Mouse (Mus musculus): ENCODE data around the gene Zfp872. TPM values are rescaled to one million over a fixed set of nuclear protein-coding genes. Genes with fewer than 3 reads are reported as not detected.
"Not testable (repeated sequence)": the region's sequence is repeated elsewhere in the genome, so short reads cannot be mapped to it uniquely, and the experiment has no call there.

Gene Zfp872
- 0.02 and 0.03 TPM in 2 replicates for polyA plus RNA-seq (2015; fragmentation: Nextera tagmentation; extraction: Ambion mirVana)

DNA sequence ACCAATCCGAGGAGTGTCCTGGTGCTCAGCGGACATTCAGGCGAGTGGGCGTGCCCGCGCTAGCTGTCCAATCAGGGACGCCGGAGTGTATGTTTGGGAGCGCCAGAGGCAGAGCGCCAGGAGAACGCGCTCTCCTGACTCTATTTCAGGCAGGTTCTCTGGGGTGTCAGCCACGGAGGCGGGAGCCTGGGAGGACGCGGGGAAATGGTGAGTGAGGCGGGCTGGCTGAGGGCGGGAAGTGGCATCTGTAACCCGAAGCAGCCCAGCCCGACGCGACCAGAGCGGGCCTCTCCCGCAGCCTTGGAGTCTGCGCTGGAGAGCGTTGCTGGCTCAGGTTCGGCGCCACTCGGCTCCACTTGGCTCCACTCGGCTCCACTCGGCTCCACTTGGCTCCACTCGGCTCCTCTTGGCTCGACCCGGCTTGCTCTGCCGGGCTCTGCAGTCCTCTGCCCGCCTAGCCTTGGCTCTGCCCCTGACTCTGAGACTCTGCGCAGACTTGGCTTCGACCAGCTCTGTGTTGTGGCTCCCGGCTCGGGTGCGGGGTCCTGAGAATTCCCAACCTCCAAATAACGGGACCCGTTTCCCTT, at the start of gene Zfp872:
Gene Zfp872, plus strand, starts transcription at position 66 of the 587 bp plus-strand sequence.
- Histone ChIP-seq H3K4me3 (replicated peaks) (peak within 1 kb of the TSS; percentile 32), H3K9me3 (replicated peaks) (no peaks in the 10 kb centered on the region; the same call in 1 of the 2 replicates), H3K27ac (replicated peaks) (no peak within 1 kb of the TSS), H3K9ac (no peak within 1 kb of the TSS), H3K4me2 (peak within 1 kb of the TSS; percentile 52), H3K36me3 (replicated peaks) (no peaks in the 10 kb centered on the region), H3K27me3 (peaks cover 23% of the 10 kb centered on the region), H3K4me1 (replicated peaks) (no peaks in the 10 kb centered on the region; the same call in 1 of the 2 replicates)
- ATAC-seq (ENCODE audit: insufficient read depth) = no peak
- WGBS (ENCODE audit: insufficient replicate concordance) = 11% methylated on average over 43 of the region's 43 CpGs

DNA sequence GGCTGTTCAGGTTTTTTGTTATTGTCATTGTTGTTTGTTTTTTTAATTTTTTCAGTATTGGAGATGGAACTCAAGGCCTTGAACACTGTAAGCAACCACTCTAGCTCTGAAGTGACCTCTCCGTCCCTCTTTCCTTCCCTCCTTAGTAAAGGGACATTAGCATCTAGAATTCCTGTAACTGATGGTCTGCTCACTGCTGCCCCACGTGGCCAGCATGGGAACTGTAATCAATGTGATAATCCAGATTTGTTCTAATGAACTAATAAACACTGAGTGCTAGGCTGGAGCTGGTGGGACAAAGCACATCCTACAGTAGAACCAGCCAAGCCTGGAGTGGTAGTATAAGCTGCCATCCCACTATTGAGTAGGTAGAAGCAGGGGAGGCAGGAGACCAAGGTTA, 49.4 kb upstream of the Zfp872 start:
- Histone ChIP-seq H3K36me3 (replicated peaks) (peaks cover 1% of the 10 kb centered on the region; the same call in 1 of the 2 replicates), H3K27me3 (no peaks in the 10 kb centered on the region), H3K4me1 (replicated peaks) (peaks cover 47% of the 10 kb centered on the region), H3K9me3 (replicated peaks) (no peaks in the 10 kb centered on the region), H3K9ac (no peak overlapping the region), H3K4me3 (replicated peaks) (no peak overlapping the region), H3K4me2 (no peak overlapping the region), H3K27ac (replicated peaks) (0 out of 2 replicates have a peak overlapping the region, but pooled peaks have one; percentile 90)
- no peak for ATAC-seq (ENCODE audit: insufficient read depth)
- WGBS (ENCODE audit: insufficient replicate concordance) = 21% methylated on average over 2 of the region's 2 CpGs

DNA sequence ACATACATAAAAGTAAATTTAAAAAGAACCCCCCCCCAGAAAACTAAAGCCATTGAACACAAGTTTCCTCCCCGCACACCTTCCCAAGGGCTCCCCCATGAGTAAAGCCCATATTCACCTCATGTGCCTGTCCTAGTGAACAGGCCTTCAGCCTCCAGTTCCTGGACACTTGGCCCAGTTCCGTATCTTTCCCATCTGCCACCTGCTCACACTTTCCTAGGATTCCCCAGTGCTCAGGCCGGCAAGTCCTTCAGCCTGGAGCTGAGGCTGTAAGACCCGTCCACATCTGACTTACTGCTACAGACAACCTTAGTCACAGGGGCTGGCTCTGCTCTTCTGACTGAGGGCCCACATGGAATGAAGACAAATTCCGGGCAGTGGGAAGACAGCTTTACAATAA, 48.1 kb upstream of the Zfp872 start:
- 76% methylated on average over 5 of the region's 5 CpGs for WGBS (ENCODE audit: insufficient replicate concordance)

DNA sequence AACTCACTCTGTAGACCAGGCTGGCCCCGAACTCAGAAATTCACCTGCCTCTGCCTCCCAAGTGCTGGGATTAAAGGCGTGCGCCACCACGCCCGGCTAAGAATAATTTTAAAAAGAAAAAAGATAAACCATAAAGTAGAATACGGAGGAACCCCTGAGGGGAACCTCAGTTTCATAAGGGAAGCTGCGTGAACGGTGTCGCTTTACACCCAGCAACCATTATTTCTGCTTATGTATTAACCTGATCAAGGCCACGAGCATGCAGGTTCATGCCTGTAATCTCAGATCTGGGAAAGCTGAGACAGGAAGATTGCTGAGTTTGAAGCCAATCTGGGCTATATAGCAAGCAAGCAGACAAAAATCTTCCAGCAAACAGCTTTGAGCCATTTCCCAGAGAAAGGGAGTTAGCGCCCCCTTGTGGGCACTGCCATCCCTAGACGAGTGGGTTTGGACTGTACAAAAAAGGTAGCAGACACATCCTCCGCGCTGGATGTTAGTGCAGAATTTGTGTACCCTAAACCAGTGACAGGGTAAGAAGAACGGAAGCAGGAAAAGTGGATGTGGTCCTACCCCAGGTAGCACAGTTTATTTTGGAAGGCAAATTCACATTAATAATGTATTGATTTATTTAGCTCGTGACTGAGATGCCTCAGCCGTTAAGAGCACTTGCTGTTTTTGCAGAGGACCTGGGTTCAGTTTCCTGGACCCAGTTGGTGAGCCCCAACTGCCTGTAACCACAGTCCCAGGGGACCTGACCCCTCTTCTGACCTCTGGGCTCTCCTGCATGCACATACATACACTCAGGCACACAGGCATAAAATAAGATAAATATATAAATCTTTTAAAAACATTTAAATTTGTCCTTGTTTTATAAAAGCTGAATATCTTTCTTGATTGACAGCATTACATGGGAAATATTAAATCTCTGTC, 44.5 kb upstream of the Zfp872 start:
- 0 out of 2 replicates have a peak, but pooled peaks cover 3% of the 10 kb centered on the region for H3K27me3 ChIP-seq
- H3K36me3 ChIP-seq (replicated peaks) = no peaks in the 10 kb centered on the region
- H3K4me3 ChIP-seq (replicated peaks) = no peak overlapping the region
- no peak overlapping the region for H3K27ac ChIP-seq (replicated peaks)
- no peak overlapping the region for H3K9ac ChIP-seq
- 43% methylated on average over 17 of the region's 17 CpGs for WGBS (ENCODE audit: insufficient replicate concordance)
- H3K4me2 ChIP-seq = no peak overlapping the region
- ATAC-seq (ENCODE audit: insufficient read depth) = peak; percentile 40; the same call in 1 of the 2 replicates
- peaks cover 3% of the 10 kb centered on the region for H3K4me1 ChIP-seq (replicated peaks)
- H3K9me3 ChIP-seq (replicated peaks) = no peaks in the 10 kb centered on the region

More for the DNA sequence above, 48.1 kb upstream of the Zfp872 start:
- Histone ChIP-seq H3K27me3 (no peaks in the 10 kb centered on the region), H3K4me1 (replicated peaks) (peaks cover 40% of the 10 kb centered on the region), H3K9me3 (replicated peaks) (no peaks in the 10 kb centered on the region), H3K36me3 (replicated peaks) (no peaks in the 10 kb centered on the region), H3K27ac (replicated peaks) (no peak overlapping the region), H3K4me3 (replicated peaks) (no peak overlapping the region), H3K4me2 (no peak overlapping the region), H3K9ac (no peak overlapping the region)
- ATAC-seq (ENCODE audit: insufficient read depth) = no peak

DNA sequence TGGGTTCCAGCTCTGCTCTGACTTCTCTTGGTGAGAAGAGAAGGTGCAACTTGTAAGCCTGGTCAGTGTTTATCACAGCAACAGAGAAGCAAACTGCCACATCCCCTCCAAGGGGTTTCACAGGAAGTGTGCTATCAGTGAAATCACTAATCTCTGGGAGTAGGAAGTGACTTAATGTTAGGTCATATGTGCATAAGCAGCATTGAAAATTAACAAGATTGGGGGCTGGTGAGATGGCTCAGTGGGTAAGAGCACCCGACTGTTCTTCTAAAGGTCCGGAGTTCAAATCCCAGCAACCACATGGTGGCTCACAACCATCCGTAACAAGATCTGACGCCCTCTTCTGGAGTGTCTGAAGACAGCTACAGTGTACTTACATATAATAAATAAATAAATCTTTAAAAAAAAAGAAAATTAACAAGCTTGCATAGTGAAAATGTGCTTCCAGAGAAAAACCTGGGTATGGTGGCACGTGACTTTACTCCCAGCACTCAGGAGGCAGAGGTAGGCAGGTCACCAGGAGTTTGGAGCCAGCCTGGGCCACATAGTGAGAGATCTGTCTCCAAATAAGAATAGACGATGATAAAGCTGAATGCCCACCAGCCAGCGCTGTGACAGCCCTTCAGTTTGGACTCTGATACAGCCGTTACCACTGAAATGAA, 43.5 kb upstream of the Zfp872 start:
- 52% methylated on average over 8 of the region's 8 CpGs for WGBS (ENCODE audit: insufficient replicate concordance)
- Histone ChIP-seq H3K9ac (no peak overlapping the region), H3K36me3 (replicated peaks) (no peaks in the 10 kb centered on the region), H3K9me3 (replicated peaks) (no peaks in the 10 kb centered on the region), H3K27me3 (0 out of 2 replicates have a peak, but pooled peaks cover 3% of the 10 kb centered on the region), H3K4me1 (replicated peaks) (peaks cover 6% of the 10 kb centered on the region), H3K4me3 (replicated peaks) (no peak overlapping the region), H3K4me2 (no peak overlapping the region), H3K27ac (replicated peaks) (no peak overlapping the region)
- no peak for ATAC-seq (ENCODE audit: insufficient read depth)

DNA sequence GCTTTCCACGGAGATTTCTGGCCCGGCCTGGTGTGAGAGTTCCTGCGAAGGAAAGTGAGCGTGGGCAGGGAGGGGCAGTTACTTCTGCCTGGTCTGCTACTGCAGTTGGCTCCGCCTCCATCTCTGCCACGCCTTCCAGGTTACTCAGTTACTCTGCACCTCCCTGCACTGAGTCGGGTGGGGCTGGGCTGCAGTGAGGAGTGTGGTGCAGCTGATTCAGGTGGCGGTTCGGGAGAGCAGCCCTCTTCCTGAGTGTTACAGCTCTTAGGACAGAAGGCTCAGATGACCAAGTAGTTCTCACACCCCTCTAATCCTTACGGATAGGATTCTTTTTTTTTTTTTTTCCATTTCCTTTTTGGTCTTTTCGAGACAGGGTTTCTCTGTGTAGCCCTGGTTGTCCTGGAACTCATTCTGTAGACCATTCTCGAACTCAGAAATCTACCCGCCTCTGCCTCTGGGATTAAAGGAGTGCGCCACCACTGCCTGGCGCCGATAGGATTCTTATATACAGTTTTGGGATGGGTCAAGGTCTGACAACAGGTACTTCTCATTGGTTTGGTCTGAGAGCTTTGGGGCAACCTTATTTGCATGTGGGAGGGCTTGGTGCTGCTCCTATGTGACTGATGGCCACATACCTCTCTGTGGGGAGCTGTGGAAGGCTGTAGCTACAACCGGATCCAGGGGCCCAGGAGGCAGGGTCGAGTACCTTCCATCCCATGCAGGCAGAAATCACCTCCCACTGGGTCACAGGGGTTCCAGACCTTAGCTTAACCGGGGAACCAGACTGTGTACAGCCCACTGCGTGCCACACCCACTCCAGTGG, 38.3 kb upstream of the Zfp872 start:
- no peaks in the 10 kb centered on the region for H3K9me3 ChIP-seq (replicated peaks)
- ATAC-seq (ENCODE audit: insufficient read depth) = peak; percentile 81
- H3K9ac ChIP-seq = no peak overlapping the region
- peak overlapping the region; percentile 29; the same call in 1 of the 2 replicates for H3K27ac ChIP-seq (replicated peaks)
- no peaks in the 10 kb centered on the region for H3K36me3 ChIP-seq (replicated peaks)
- peaks cover 15% of the 10 kb centered on the region for H3K4me1 ChIP-seq (replicated peaks)
- no peak overlapping the region for H3K4me3 ChIP-seq (replicated peaks)
- 52% methylated on average over 20 of the region's 20 CpGs for WGBS (ENCODE audit: insufficient replicate concordance)
- 0 out of 2 replicates have a peak, but pooled peaks cover 3% of the 10 kb centered on the region for H3K27me3 ChIP-seq
- H3K4me2 ChIP-seq = 0 out of 2 replicates have a peak overlapping the region, but pooled peaks have one; percentile 6

DNA sequence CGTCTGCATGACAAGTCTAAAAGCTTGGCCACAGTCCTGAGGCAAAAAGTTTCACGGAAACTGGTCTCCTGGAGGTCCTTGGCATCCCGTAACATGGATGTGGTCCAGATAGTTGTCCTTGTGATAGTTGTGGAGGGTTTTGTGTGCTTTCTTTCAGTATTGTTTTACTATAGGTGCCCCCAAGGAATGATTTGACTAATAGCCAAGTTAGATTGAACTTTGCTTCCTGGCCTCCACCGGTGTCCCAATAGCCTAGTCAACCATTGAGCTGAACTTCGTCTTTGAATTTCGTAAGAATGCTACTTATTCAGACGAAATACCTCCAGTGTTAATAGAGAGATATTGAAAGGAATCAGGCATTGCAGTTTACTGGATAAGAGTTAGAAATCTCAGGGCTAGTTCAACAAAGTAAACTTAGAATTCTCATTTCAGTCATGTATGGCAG, 37.6 kb upstream of the Zfp872 start:
- ATAC-seq (ENCODE audit: insufficient read depth) = peak; percentile 26; the same call in 1 of the 2 replicates
- WGBS (ENCODE audit: insufficient replicate concordance) = 62% methylated on average over 7 of the region's 7 CpGs
- not testable (repeated sequence) for H3K9ac ChIP-seq; H3K9me3 ChIP-seq (replicated peaks); H3K27me3 ChIP-seq; H3K4me3 ChIP-seq (replicated peaks); H3K36me3 ChIP-seq (replicated peaks); H3K4me2 ChIP-seq
- Histone ChIP-seq H3K4me1 (replicated peaks) (peaks cover 17% of the 10 kb centered on the region), H3K27ac (replicated peaks) (peak overlapping the region; percentile 29; the same call in 1 of the 2 replicates)

DNA sequence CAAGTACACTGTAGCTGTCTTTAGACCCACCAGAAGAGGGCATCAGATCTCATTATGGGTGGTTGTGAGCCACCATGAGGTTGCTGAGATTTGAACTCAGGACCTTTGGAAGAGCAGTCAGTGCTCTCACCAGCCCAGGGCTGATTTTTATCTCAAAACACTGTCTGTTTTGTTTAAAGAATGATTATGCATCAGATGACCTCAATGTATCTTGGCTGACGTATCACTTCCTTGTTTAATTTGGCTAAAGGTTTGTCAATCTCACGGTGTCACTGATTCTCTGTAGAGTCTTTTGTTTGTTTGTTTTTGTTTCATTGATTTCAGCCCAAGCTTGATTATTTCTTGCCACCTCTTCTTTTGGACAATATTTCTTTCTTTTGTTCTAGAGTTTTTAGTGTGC, 36.9 kb upstream of the Zfp872 start:
- no peak overlapping the region for H3K4me2 ChIP-seq
- no peaks in the 10 kb centered on the region for H3K9me3 ChIP-seq (replicated peaks)
- H3K27me3 ChIP-seq = 0 out of 2 replicates have a peak, but pooled peaks cover under 1% of the 10 kb centered on the region
- no peaks in the 10 kb centered on the region for H3K36me3 ChIP-seq (replicated peaks)
- 57% methylated on average over 2 of the region's 2 CpGs for WGBS (ENCODE audit: insufficient replicate concordance)
- no peak overlapping the region for H3K4me3 ChIP-seq (replicated peaks)
- H3K27ac ChIP-seq (replicated peaks) = no peak overlapping the region
- H3K9ac ChIP-seq = no peak overlapping the region
- no peak for ATAC-seq (ENCODE audit: insufficient read depth)
- peaks cover 23% of the 10 kb centered on the region for H3K4me1 ChIP-seq (replicated peaks)

DNA sequence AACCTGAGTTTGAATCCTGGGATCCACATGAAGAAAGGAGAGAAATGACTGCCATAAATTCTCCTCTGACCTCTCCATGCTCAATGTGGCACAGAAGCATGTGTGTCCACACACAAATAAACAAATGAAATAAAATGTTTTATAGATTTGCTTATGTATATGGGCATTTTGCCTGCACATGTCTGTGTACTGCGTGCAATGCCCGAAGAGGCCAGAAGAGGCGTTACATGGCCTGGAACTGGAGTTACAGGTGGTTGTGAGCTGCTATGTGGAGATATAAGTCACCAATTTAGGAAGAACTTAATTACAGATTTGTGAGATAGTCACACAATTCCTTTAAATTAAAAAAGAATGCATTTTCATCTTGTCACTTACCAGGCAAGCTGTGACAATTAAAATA, 34.1 kb upstream of the Zfp872 start:
- no peaks in the 10 kb centered on the region for H3K9me3 ChIP-seq (replicated peaks)

DNA sequence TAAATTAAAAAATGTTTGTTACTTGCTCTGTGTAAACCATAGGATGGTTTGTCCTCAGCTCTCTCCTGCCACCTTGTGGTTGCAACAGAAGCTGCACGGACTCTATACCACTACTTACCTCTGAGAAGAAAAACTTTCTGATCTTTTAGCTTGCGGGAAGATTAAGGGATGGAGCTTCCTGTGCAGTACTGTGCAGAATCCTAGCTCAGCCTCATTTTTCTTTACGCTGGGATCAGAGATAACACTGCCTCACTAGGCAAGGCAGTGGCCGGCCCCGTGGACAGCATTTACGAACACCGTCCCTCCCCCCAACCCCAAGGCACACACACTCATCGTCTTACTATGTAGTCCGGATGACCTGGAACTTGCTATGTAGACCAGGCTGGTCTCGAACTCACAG, 32.3 kb upstream of the Zfp872 start:
- Histone ChIP-seq H3K9ac (peak overlapping the region; percentile 7; the same call in 1 of the 2 replicates), H3K27ac (replicated peaks) (no peak overlapping the region), H3K4me3 (replicated peaks) (peak overlapping the region; percentile 82), H3K4me2 (peak overlapping the region; percentile 94), H3K27me3 (no peaks in the 10 kb centered on the region), H3K4me1 (replicated peaks) (peaks cover 24% of the 10 kb centered on the region), H3K9me3 (replicated peaks) (no peaks in the 10 kb centered on the region), H3K36me3 (replicated peaks) (0 out of 2 replicates have a peak, but pooled peaks cover 4% of the 10 kb centered on the region)
- no peak for ATAC-seq (ENCODE audit: insufficient read depth)
- WGBS (ENCODE audit: insufficient replicate concordance) = 9% methylated on average over 10 of the region's 10 CpGs

More for the DNA sequence above, 34.1 kb upstream of the Zfp872 start:
- H3K9ac ChIP-seq = no peak overlapping the region
- 85% methylated on average over 3 of the region's 3 CpGs for WGBS (ENCODE audit: insufficient replicate concordance)
- H3K4me2 ChIP-seq = no peak overlapping the region
- no peaks in the 10 kb centered on the region for H3K27me3 ChIP-seq
- H3K4me1 ChIP-seq (replicated peaks) = peaks cover 39% of the 10 kb centered on the region
- 0 out of 2 replicates have a peak, but pooled peaks cover 4% of the 10 kb centered on the region for H3K36me3 ChIP-seq (replicated peaks)
- H3K4me3 ChIP-seq (replicated peaks) = no peak overlapping the region
- no peak overlapping the region for H3K27ac ChIP-seq (replicated peaks)
- no peak for ATAC-seq (ENCODE audit: insufficient read depth)

Data from liver, embryonic 15.5 days (tissue).